ENCODE assay signal across 24 mouse cellular contexts in the genomic region with DNA sequence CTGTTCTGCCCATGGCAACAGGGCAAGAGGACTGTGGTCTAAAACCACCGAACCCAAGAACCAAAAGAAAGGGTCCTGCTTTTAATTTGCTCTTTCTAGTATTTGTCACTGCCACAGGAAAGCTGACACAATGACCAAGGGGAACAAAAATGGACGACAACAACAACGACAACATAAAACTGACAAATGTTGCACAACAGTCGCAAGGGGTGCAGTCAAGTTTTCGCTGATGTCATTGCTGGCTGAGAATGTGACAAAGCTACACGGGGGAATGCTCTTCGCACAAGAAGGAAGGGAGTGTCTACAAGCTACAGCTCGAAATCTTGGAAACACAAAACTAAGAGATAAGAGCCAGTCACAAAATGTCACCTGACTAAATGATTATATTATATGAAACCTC. TPM values are rescaled to one million over a fixed set of nuclear protein-coding genes. Genes with fewer than 3 reads are reported as not detected.
DNase-seq lines count a peak whose midpoint lies in the region; ATAC-seq and TF ChIP-seq lines count a peak whose summit lies in the region.
"Had no signal": no experiment of that assay in that cellular context is flagged by ENCODE, and none has a peak within 500 bp of the region (broad histone marks: within the 10 kb centered on the region; RNA-seq: fewer than 3 reads in every experiment).

No protein-coding gene starts in this region.

- TF ChIP-seq RAD21 in MEL (IDR thresholded peaks at IDR 0.05; ENCODE audit: low read depth, low read length), result no peak

- no peaks in the 10 kb centered on the region for H3K9me3 ChIP-seq in MEL (replicated peaks; ENCODE audit: insufficient read depth, low read length)
- no peaks in the 10 kb centered on the region for H3K9me3 ChIP-seq in midbrain, embryonic 14.5 days (ENCODE audit: control insufficient read depth, low read length)
- no peaks in the 10 kb centered on the region for H3K9me3 ChIP-seq in forebrain, embryonic 13.5 days (replicated peaks)
- H3K9me3 ChIP-seq: forebrain, embryonic 10.5 days; heart, embryonic 10.5 days; heart, embryonic 13.5 days had no signal

- no peak for TF ChIP-seq CTCF in MEL (IDR thresholded peaks at IDR 0.05 in 2 of 3, conservative IDR thresholded peaks at IDR 0.05 in 1 of 3; ENCODE audit: control insufficient read depth in 1 of 3, insufficient read depth in 1 of 3, low read depth in 2 of 3, low read length in 3 of 3, poor library complexity in 1 of 3, severe bottlenecking in 1 of 3)

- peaks cover 0 to 9% of the 10 kb centered on the region in 2 experiments; a peak in 2 of 4 replicates for H3K4me1 ChIP-seq in MEL (ENCODE audit: control insufficient read depth in 1 of 2, insufficient read depth in 2 of 2, low read length in 2 of 2)
- no peaks in the 10 kb centered on the region for H3K4me1 ChIP-seq in midbrain, embryonic 14.5 days (ENCODE audit: control insufficient read depth, insufficient read depth, low read length)
- no peaks in the 10 kb centered on the region for H3K4me1 ChIP-seq in forebrain, embryonic 13.5 days
- H3K4me1 ChIP-seq: forebrain, embryonic 10.5 days had no signal

- TF ChIP-seq EP300 in MEL (IDR thresholded peaks at IDR 0.05; ENCODE audit: low read depth in 1 of 2, low read length in 2 of 2), result no peak

- no peaks in the 10 kb centered on the region for H3K79me2 ChIP-seq in MEL (ENCODE audit: control insufficient read depth, insufficient read depth, low read length, poor library complexity)

- peaks cover 0 to 3% of the 10 kb centered on the region in 2 experiments; a peak in 2 of 4 replicates for H3K36me3 ChIP-seq in MEL (ENCODE audit: control insufficient read depth in 1 of 2, insufficient read depth in 2 of 2, low read length in 2 of 2)
- no peaks in the 10 kb centered on the region for H3K36me3 ChIP-seq in midbrain, embryonic 14.5 days (ENCODE audit: control insufficient read depth, insufficient read depth, low read length)
- no peaks in the 10 kb centered on the region for H3K36me3 ChIP-seq in forebrain, embryonic 13.5 days (ENCODE audit: poor library complexity, severe bottlenecking)
- H3K36me3 ChIP-seq: forebrain, embryonic 10.5 days; heart, embryonic 10.5 days; heart, embryonic 13.5 days had no signal

- H3K27ac ChIP-seq in MEL (ENCODE audit: control insufficient read depth, low read depth, low read length), result no peak overlapping the region
- H3K27ac ChIP-seq in midbrain, embryonic 14.5 days (replicated peaks; ENCODE audit: low read depth, low read length), result no peak overlapping the region
- H3K27ac ChIP-seq in forebrain, embryonic 13.5 days, result no peak overlapping the region
- H3K27ac ChIP-seq: forebrain, embryonic 10.5 days; heart, adult 2 months; heart, embryonic 10.5 days; heart, embryonic 13.5 days; hindbrain, embryonic 14.5 days; hindbrain, postnatal 0 days had no signal

- no peak overlapping the region; a peak in 1 of 4 replicates for H3K4me3 ChIP-seq in MEL (ENCODE audit: control insufficient read depth in 1 of 2, insufficient read depth in 1 of 2, low read depth in 2 of 2, low read length in 2 of 2)
- no peak overlapping the region for H3K4me3 ChIP-seq in midbrain, embryonic 14.5 days (replicated peaks; ENCODE audit: low read depth, low read length)
- no peak overlapping the region for H3K4me3 ChIP-seq in forebrain, embryonic 13.5 days
- H3K4me3 ChIP-seq: forebrain, embryonic 10.5 days; heart, adult 2 months; heart, embryonic 10.5 days; heart, embryonic 13.5 days had no signal

- H3K4me2 ChIP-seq in midbrain, embryonic 14.5 days (ENCODE audit: low read length), result no peak overlapping the region
- no peak overlapping the region for H3K4me2 ChIP-seq in forebrain, embryonic 13.5 days
- H3K4me2 ChIP-seq: heart, embryonic 13.5 days; hindbrain, embryonic 14.5 days had no signal

- DNase-seq in 416B (ENCODE audit: low read depth), result peak; percentile 73
- peak; percentile 42 for DNase-seq in MEL (ENCODE audit: low read depth, low spot score)
- no peak for DNase-seq in midbrain, embryonic 14.5 days
- no peak for DNase-seq in spleen, adult 18-20 months
- DNase-seq: adrenal gland, postnatal 10 days; adrenal gland, postnatal 36 days; cerebellum, adult 18-20 months; cerebellum, adult 9-10 months; cerebellum, postnatal 25 days; forebrain, postnatal 0 days; gastrocnemius, postnatal 25 days; heart, adult 2 months; heart, postnatal 14 days; heart, postnatal 4 days; kidney, adult 11 months had no signal

- TF ChIP-seq POLR2A in MEL (IDR thresholded peaks at IDR 0.05; ENCODE audit: control insufficient read depth in 1 of 2, insufficient read depth in 1 of 2, low read depth in 1 of 2, low read length in 2 of 2, poor library complexity in 1 of 2), result no peak

- H3K9ac ChIP-seq in MEL (ENCODE audit: control insufficient read depth, low read depth, low read length, poor library complexity, severe bottlenecking), result no peak overlapping the region
- no peak overlapping the region for H3K9ac ChIP-seq in midbrain, embryonic 14.5 days (replicated peaks; ENCODE audit: low read length)
- no peak overlapping the region for H3K9ac ChIP-seq in forebrain, embryonic 13.5 days
- H3K9ac ChIP-seq: forebrain, postnatal 0 days; heart, embryonic 13.5 days; hindbrain, embryonic 14.5 days had no signal

- peak; percentile 59 for ATAC-seq in megakaryocyte, adult 5-6 weeks (ENCODE audit: poor library complexity, severe bottlenecking)
- ATAC-seq in midbrain, embryonic 14.5 days (ENCODE audit: low FRiP score, low TSS enrichment), result no peak
- ATAC-seq in forebrain, embryonic 13.5 days, result no peak
- ATAC-seq: forebrain, postnatal 0 days; hindbrain, postnatal 0 days; inflammation-experienced regulatory T-cells, adult 6 months; Patski had no signal

- peaks cover 0 to 2% of the 10 kb centered on the region in 2 experiments; a peak in 2 of 4 replicates for H3K27me3 ChIP-seq in MEL (ENCODE audit: control insufficient read depth in 1 of 2, insufficient read depth in 2 of 2, low read length in 2 of 2)
- H3K27me3 ChIP-seq in midbrain, embryonic 14.5 days (ENCODE audit: control insufficient read depth, insufficient read depth, low read length), result no peaks in the 10 kb centered on the region
- no peaks in the 10 kb centered on the region for H3K27me3 ChIP-seq in forebrain, embryonic 13.5 days
- H3K27me3 ChIP-seq: heart, embryonic 13.5 days; Patski had no signal

- 89% methylated on average over 8 of the region's 8 CpGs for WGBS in midbrain, embryonic 14.5 days
- 89% methylated on average over 8 of the region's 8 CpGs for WGBS in forebrain, embryonic 13.5 days

TF ChIP-seq in MEL, 35 proteins besides CTCF, POLR2A, EP300 and RAD21:
- TF ChIP-seq MEF2A (IDR thresholded peaks at IDR 0.05; ENCODE audit: extremely low read depth, insufficient replicate concordance, low read depth, low read length, poor library complexity, severe bottlenecking), result no peak
- peak; percentile 58; the same call in 1 of the 2 replicates for TF ChIP-seq USF1 (IDR thresholded peaks at IDR 0.05; ENCODE audit: low read depth, low read length)
TF ChIP-seq in MEL: peak in this region for 1.

RNA-seq across cellular contexts. Expression of a gene that starts 47.5 kb away (rescaled TPM):
- 13.6 and 13.7 TPM in 2 replicates for total RNA-seq in MEL (2012; rRNA removed)
- polyA plus RNA-seq in MEL (2012; ENCODE audit: insufficient read depth in 1 of 2, insufficient read length in 2 of 2, low read depth in 1 of 2, low replicate concordance in 2 of 2, missing spikeins in 1 of 2), result 10 to 100 TPM in 1 of 2 experiments, not detected in 1; 32.0 TPM
- 41.5 and 45.2 TPM in 2 replicates for total RNA-seq in megakaryocyte, adult 5-6 weeks (2015)
- 26.3 and 28.5 TPM in 2 replicates for total RNA-seq in megakaryocyte, adult 5-6 weeks (2017)
- 17.8 and 21.5 TPM in 2 replicates for polyA plus RNA-seq in midbrain, embryonic 14.5 days (2014; fragmentation: Nextera tagmentation; extraction: Ambion mirVana)
- 16.9 and 17.3 TPM in 2 replicates for polyA plus RNA-seq in forebrain, embryonic 13.5 days (2015; fragmentation: Nextera tagmentation; extraction: Ambion mirVana)

Comparison
In these comparisons a context has a peak if more than half of its experiments do, and no peak if none do; other contexts are left out.
1. DNase-seq: peak in 416B (single experiment) and MEL (single experiment); none in midbrain, embryonic 14.5 days (single experiment) and spleen, adult 18-20 months (0 of 2).